Mouse (Mus musculus) layer of hippocampus, adult 9-10 months (tissue): Measurements from ENCODE around the gene Gm42791.

Experiments
- DNase-seq: peaks from one replicate; pipeline ENCODE4 v3.0.0; 2022; ENCODE audit warnings: low spot score

Gene Gm42791

GRCm38 (mm10) chr5:148952419-148952818, 42.5 kb downstream of the Gm42791 start:
- no peak for DNase-seq

GRCm38 (mm10) chr5:148951360-148951759, 43.6 kb downstream of the Gm42791 start:
- no peak for DNase-seq

- DNase-seq = no peak
Measured at GRCm38 (mm10) chr5:148950064-148950463, 44.9 kb downstream of the Gm42791 start.

GRCm38 (mm10) chr5:148948577-148948976, 46.4 kb downstream of the Gm42791 start:
- DNase-seq = no peak

- DNase-seq = no peak
Measured at GRCm38 (mm10) chr5:148947412-148947811, 47.5 kb downstream of the Gm42791 start.

GRCm38 (mm10) chr5:148946787-148947186, 48.2 kb downstream of the Gm42791 start:
- no peak for DNase-seq

- no peak for DNase-seq
Measured at GRCm38 (mm10) chr5:148945735-148946134, 49.2 kb downstream of the Gm42791 start.

GRCm38 (mm10) chr5:148944024-148944423, 50.9 kb downstream of the Gm42791 start:
- no peak for DNase-seq

GRCm38 (mm10) chr5:148943444-148943843, 51.5 kb downstream of the Gm42791 start:
- DNase-seq = no peak

- DNase-seq = no peak
Measured at GRCm38 (mm10) chr5:148942957-148943356, 52.0 kb downstream of the Gm42791 start.

- DNase-seq = no peak
Measured at GRCm38 (mm10) chr5:148942305-148942704, 52.6 kb downstream of the Gm42791 start.

- DNase-seq = no peak
Measured at GRCm38 (mm10) chr5:148941867-148942266, 53.1 kb downstream of the Gm42791 start.

- no peak for DNase-seq
Measured at GRCm38 (mm10) chr5:148939948-148940382, 55.0 kb downstream of the Gm42791 start.

- no peak for DNase-seq
Measured at GRCm38 (mm10) chr5:148936516-148936951, 58.4 kb downstream of the Gm42791 start.

GRCm38 (mm10) chr5:148935871-148936270, 59.1 kb downstream of the Gm42791 start:
- DNase-seq = no peak

GRCm38 (mm10) chr5:148935071-148935821, 59.7 kb downstream of the Gm42791 start:
- no peak for DNase-seq

GRCm38 (mm10) chr5:148934457-148934856, 60.5 kb downstream of the Gm42791 start:
- no peak for DNase-seq

- no peak for DNase-seq
Measured at GRCm38 (mm10) chr5:148933767-148934166, 61.2 kb downstream of the Gm42791 start.

- DNase-seq = no peak
Measured at GRCm38 (mm10) chr5:148931301-148931700, 63.6 kb downstream of the Gm42791 start.

GRCm38 (mm10) chr5:148929116-148929449, 65.9 kb downstream of the Gm42791 start, which contains the start of gene Katnal1:
TSS of gene Katnal1 (minus strand) at chr5:148929320.
- DNase-seq = no peak

- DNase-seq = peak; percentile 95
Measured at GRCm38 (mm10) chr5:148928382-148929115, 66.4 kb downstream of the Gm42791 start.

- DNase-seq = no peak
Measured at GRCm38 (mm10) chr5:148927717-148928223, 67.2 kb downstream of the Gm42791 start.

GRCm38 (mm10) chr5:148924586-148924985, 70.4 kb downstream of the Gm42791 start:
- no peak for DNase-seq
